Mouse (Mus musculus) small intestine, adult 2 months (tissue): ENCODE results near the gene Ip6k1.

Source experiments
- CTCF ChIP-seq: fragments of 200-500 bp; IDR thresholded peaks from 2 replicates; pipeline ENCODE4 v1.5.1; 2012; ENCODE audit warnings: low read depth, mild to moderate bottlenecking, control low read depth, inconsistent platforms, low read length, moderate library complexity, mixed read lengths; ENCODE audit not compliant: insufficient replicate concordance, insufficient read length; ENCODE audit errors: extremely low read depth
- POLR2A ChIP-seq: fragments of 200-500 bp; IDR thresholded peaks from 2 replicates; pipeline ENCODE4 v1.6.1; 2012; ENCODE audit warnings: low read depth, mild to moderate bottlenecking, control low read depth, inconsistent platforms, low read length, moderate library complexity

- TF ChIP-seq CTCF (no peak), POLR2A (no peak)
These were observed 44.3 kb downstream of the Ip6k1 start for GRCm38 (mm10) chr9:108046582-108046981.
